Mouse (Mus musculus): ENCODE results near the gene Dram1. TPM values are rescaled to one million over a fixed set of nuclear protein-coding genes. Genes with fewer than 3 reads are reported as not detected.

The Dram1 gene
- polyA plus RNA-seq, 1 experiment from 2014 or later, result 0.58 TPM

DNA sequence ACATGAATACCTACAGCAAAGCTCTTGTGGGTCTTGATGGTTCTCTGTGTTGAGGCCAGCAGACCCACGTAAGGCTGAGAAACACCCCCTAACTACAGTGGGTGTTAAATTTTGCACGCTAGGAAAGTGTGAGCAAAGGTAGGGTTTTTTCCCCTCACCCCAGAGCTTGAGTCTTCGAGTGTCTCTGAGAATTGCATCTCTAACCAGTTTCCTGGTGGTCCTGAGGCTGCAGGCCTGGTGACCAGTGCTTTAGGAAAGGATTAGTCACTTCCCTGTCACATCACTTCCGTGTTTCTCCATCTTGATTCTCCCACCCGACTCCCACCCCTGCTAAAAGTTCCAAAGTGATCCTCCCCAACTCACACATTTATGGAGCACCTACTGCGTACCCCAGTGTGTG is 25.3 kb upstream of the Dram1 start:
- H3K4me2 ChIP-seq (replicated peaks), result no peak overlapping the region
- no peaks in the 10 kb centered on the region for H3K4me1 ChIP-seq
- no peaks in the 10 kb centered on the region for H3K27me3 ChIP-seq
- 91% methylated on average over 6 of the region's 6 CpGs for WGBS
- H3K27ac ChIP-seq, result no peak overlapping the region
- H3K36me3 ChIP-seq, result 0 out of 2 replicates have a peak, but pooled peaks cover 3% of the 10 kb centered on the region
- no peaks in the 10 kb centered on the region for H3K9me3 ChIP-seq (replicated peaks)
- ATAC-seq (ENCODE audit: low FRiP score), result no peak
- H3K4me3 ChIP-seq, result no peak overlapping the region
- H3K9ac ChIP-seq, result no peak overlapping the region

- H3K4me3 ChIP-seq, result no peak overlapping the region
- 94% methylated on average over 4 of the region's 4 CpGs for WGBS
- H3K4me1 ChIP-seq, result no peaks in the 10 kb centered on the region
- no peak overlapping the region for H3K9ac ChIP-seq
- H3K27me3 ChIP-seq, result no peaks in the 10 kb centered on the region
- no peaks in the 10 kb centered on the region for H3K9me3 ChIP-seq (replicated peaks)
- no peak for ATAC-seq (ENCODE audit: low FRiP score)
- 0 out of 2 replicates have a peak, but pooled peaks cover 3% of the 10 kb centered on the region for H3K36me3 ChIP-seq
- H3K27ac ChIP-seq, result no peak overlapping the region
- no peak overlapping the region for H3K4me2 ChIP-seq (replicated peaks)
These were observed 24.1 kb upstream of the Dram1 start for GRCm38 (mm10) chr10:88403021-88403420.

GRCm38 (mm10) chr10:88399271-88399670 is 20.4 kb upstream of the Dram1 start:
- Histone ChIP-seq H3K36me3 (0 out of 2 replicates have a peak, but pooled peaks cover 3% of the 10 kb centered on the region), H3K4me1 (no peaks in the 10 kb centered on the region), H3K9me3 (replicated peaks) (no peaks in the 10 kb centered on the region), H3K9ac (no peak overlapping the region), H3K4me2 (replicated peaks) (no peak overlapping the region), H3K27ac (no peak overlapping the region), H3K27me3 (no peaks in the 10 kb centered on the region), H3K4me3 (no peak overlapping the region)
- 94% methylated on average over 5 of the region's 5 CpGs for WGBS
- ATAC-seq (ENCODE audit: low FRiP score), result no peak

DNA sequence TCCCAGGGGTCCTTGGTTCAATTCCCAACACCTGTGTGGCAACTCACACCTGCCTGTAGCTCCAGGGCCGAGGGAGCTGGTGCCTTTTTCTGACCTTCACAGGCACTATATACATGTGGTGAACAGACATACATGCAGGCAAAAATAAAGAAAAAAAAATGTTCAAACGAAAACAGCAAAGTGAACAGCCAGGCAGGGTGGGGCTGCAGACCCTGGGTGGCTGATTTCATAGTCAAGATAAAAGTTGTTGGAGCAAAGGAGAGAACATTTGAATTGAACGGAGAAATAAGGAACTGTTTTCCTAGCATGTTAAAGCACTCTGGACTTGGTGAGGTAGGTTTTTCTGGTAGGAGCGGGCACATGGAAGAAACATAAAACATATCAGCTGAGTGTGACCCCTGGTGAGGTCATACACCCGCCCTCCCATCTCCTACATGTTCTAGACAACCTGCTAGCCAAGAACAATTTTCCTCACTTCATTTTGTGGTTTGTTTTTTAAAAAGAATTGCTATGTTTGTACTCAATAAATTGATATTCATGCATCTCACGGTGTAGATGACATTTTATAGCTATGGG is 19.9 kb upstream of the Dram1 start:
- Histone ChIP-seq H3K4me3 (no peak overlapping the region), H3K4me1 (no peaks in the 10 kb centered on the region), H3K9ac (no peak overlapping the region), H3K36me3 (0 out of 2 replicates have a peak, but pooled peaks cover 3% of the 10 kb centered on the region), H3K27me3 (no peaks in the 10 kb centered on the region), H3K27ac (no peak overlapping the region), H3K9me3 (replicated peaks) (no peaks in the 10 kb centered on the region), H3K4me2 (replicated peaks) (no peak overlapping the region)
- 86% methylated on average over 6 of the region's 6 CpGs for WGBS
- no peak for ATAC-seq (ENCODE audit: low FRiP score)

GRCm38 (mm10) chr10:88392181-88392847 is 13.4 kb upstream of the Dram1 start:
- H3K4me1 ChIP-seq, result peaks cover 4% of the 10 kb centered on the region; the same call in 1 of the 2 replicates
- no peaks in the 10 kb centered on the region for H3K36me3 ChIP-seq
- H3K4me3 ChIP-seq, result no peak overlapping the region
- no peak overlapping the region for H3K4me2 ChIP-seq (replicated peaks)
- ATAC-seq (ENCODE audit: low FRiP score), result no peak
- H3K9ac ChIP-seq, result no peak overlapping the region
- H3K27me3 ChIP-seq, result no peaks in the 10 kb centered on the region
- no peaks in the 10 kb centered on the region for H3K9me3 ChIP-seq (replicated peaks)
- WGBS, result 87% methylated on average over 9 of the region's 9 CpGs
- no peak overlapping the region for H3K27ac ChIP-seq

- H3K4me1 ChIP-seq, result peaks cover 4% of the 10 kb centered on the region; the same call in 1 of the 2 replicates
- no peak overlapping the region for H3K4me2 ChIP-seq (replicated peaks)
- no peak overlapping the region for H3K27ac ChIP-seq
- no peak for ATAC-seq (ENCODE audit: low FRiP score)
- H3K27me3 ChIP-seq, result no peaks in the 10 kb centered on the region
- no peak overlapping the region for H3K9ac ChIP-seq
- WGBS, result 93% methylated on average over 9 of the region's 9 CpGs
- H3K9me3 ChIP-seq (replicated peaks), result no peaks in the 10 kb centered on the region
- no peak overlapping the region for H3K4me3 ChIP-seq
- H3K36me3 ChIP-seq, result no peaks in the 10 kb centered on the region
These were observed 12.6 kb upstream of the Dram1 start for GRCm38 (mm10) chr10:88391495-88391894.

DNA sequence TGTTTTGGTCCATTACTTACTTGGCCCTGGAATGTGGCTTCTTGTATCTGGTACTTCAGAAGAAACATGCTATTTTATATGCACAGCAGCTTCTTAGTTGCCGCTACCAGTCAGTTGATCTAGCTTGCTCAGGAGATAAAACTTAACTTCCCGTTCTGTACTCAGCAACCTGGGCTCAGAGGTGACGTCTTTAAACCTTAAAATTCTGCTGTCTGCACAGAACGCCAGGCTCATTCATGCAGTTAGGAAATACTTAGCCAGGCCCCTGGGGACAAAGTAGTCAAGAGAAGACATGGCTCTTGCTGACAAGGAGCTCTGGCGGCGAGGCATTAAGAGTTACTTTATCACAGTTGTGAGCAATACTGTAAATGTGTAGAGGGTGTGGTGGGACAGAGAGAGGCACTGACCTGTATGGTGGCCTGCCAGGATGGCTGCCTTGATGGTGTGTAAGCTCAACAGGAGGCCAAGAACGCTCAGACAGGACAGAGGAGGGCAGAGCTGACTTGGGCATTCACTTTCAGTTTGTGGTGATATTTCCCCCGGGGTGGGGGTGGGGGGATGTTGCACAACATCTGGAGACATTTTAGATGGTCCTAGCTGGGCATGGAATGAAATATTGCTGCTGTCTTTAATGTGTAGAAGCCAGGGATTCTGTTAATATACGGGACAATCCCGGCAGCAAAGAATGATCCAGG is 11.4 kb upstream of the Dram1 start:
- Histone ChIP-seq H3K9me3 (replicated peaks) (no peaks in the 10 kb centered on the region), H3K9ac (no peak overlapping the region), H3K27me3 (no peaks in the 10 kb centered on the region), H3K4me1 (peaks cover 4% of the 10 kb centered on the region; the same call in 1 of the 2 replicates), H3K4me3 (no peak overlapping the region), H3K36me3 (no peaks in the 10 kb centered on the region), H3K4me2 (replicated peaks) (no peak overlapping the region), H3K27ac (no peak overlapping the region)
- no peak for ATAC-seq (ENCODE audit: low FRiP score)
- 63% methylated on average over 10 of the region's 10 CpGs for WGBS

GRCm38 (mm10) chr10:88389576-88389975 is 10.7 kb upstream of the Dram1 start:
- no peak for ATAC-seq (ENCODE audit: low FRiP score)
- Histone ChIP-seq H3K4me1 (peaks cover 4% of the 10 kb centered on the region; the same call in 1 of the 2 replicates), H3K4me3 (no peak overlapping the region), H3K27ac (no peak overlapping the region), H3K9ac (no peak overlapping the region), H3K4me2 (replicated peaks) (no peak overlapping the region), H3K9me3 (replicated peaks) (no peaks in the 10 kb centered on the region), H3K36me3 (no peaks in the 10 kb centered on the region), H3K27me3 (no peaks in the 10 kb centered on the region)
- WGBS, result 64% methylated on average over 4 of the region's 4 CpGs

- Histone ChIP-seq H3K9me3 (replicated peaks) (no peaks in the 10 kb centered on the region), H3K4me1 (peaks cover 6% of the 10 kb centered on the region; the same call in 1 of the 2 replicates), H3K4me2 (replicated peaks) (no peak overlapping the region), H3K27ac (no peak overlapping the region), H3K27me3 (no peaks in the 10 kb centered on the region), H3K4me3 (no peak overlapping the region), H3K36me3 (no peaks in the 10 kb centered on the region), H3K9ac (no peak overlapping the region)
- 83% methylated on average over 6 of the region's 6 CpGs for WGBS
- no peak for ATAC-seq (ENCODE audit: low FRiP score)
These were observed 7.4 kb upstream of the Dram1 start for GRCm38 (mm10) chr10:88386251-88386650.

DNA sequence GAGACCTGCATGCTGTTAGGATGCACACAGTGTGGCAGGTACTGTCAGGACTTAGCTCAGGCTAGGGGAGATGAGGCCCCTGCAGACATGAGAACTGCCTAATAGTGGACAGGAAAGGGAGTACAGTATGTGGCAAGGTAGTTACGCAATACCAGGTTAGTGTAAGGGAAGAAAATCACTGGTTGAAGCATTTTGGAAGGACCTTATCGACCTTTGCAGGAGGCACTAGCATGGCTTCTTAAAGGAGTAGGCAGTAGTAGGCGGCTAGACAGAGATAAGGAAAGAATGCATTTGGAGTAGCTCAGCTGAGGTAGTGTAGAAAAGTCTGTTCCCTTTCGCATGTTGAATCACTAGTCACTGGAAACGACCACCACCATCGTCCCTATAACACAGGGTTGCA is 6.9 kb upstream of the Dram1 start:
- Histone ChIP-seq H3K4me2 (replicated peaks) (no peak overlapping the region), H3K9ac (no peak overlapping the region), H3K36me3 (no peaks in the 10 kb centered on the region), H3K9me3 (replicated peaks) (no peaks in the 10 kb centered on the region), H3K27me3 (no peaks in the 10 kb centered on the region), H3K4me3 (no peak overlapping the region), H3K4me1 (peaks cover 10% of the 10 kb centered on the region), H3K27ac (no peak overlapping the region)
- ATAC-seq (ENCODE audit: low FRiP score), result no peak
- 89% methylated on average over 6 of the region's 6 CpGs for WGBS

GRCm38 (mm10) chr10:88385290-88385689 is 6.4 kb upstream of the Dram1 start:
- Histone ChIP-seq H3K27me3 (no peaks in the 10 kb centered on the region), H3K4me2 (replicated peaks) (no peak overlapping the region), H3K4me3 (no peak overlapping the region), H3K36me3 (no peaks in the 10 kb centered on the region), H3K4me1 (peaks cover 13% of the 10 kb centered on the region), H3K27ac (no peak overlapping the region), H3K9me3 (replicated peaks) (no peaks in the 10 kb centered on the region), H3K9ac (no peak overlapping the region)
- ATAC-seq (ENCODE audit: low FRiP score), result no peak
- 92% methylated on average over 11 of the region's 11 CpGs for WGBS

GRCm38 (mm10) chr10:88384081-88384480 is 5.2 kb upstream of the Dram1 start:
- WGBS, result 70% methylated on average over 5 of the region's 5 CpGs
- no peaks in the 10 kb centered on the region for H3K9me3 ChIP-seq (replicated peaks)
- H3K27me3 ChIP-seq, result no peaks in the 10 kb centered on the region
- no peak overlapping the region for H3K9ac ChIP-seq
- no peak overlapping the region for H3K4me2 ChIP-seq (replicated peaks)
- H3K27ac ChIP-seq, result no peak overlapping the region
- no peaks in the 10 kb centered on the region for H3K36me3 ChIP-seq
- peaks cover 17% of the 10 kb centered on the region for H3K4me1 ChIP-seq
- ATAC-seq (ENCODE audit: low FRiP score), result no peak
- no peak overlapping the region for H3K4me3 ChIP-seq

Data from hindbrain, embryonic 12.5 days (tissue).